Mouse (Mus musculus) ES-Bruce4 (cell line): ENCODE results near the gene Prrc2b. TPM values are rescaled to one million over a fixed set of nuclear protein-coding genes. Genes with fewer than 3 reads are reported as not detected.

ENCODE experiments used
- H3K27ac ChIP-seq: 2 replicates; pipeline ENCODE4 v1.5.1; 2012; ENCODE audit warnings: low read length, inconsistent platforms; ENCODE audit not compliant: insufficient read depth
- H3K27me3 ChIP-seq: 2 replicates; pipeline ENCODE4 v1.6.1; 2012; ENCODE audit warnings: mild to moderate bottlenecking, low read length, inconsistent platforms; ENCODE audit not compliant: control insufficient read depth, poor library complexity, insufficient read depth, severe bottlenecking
- H3K36me3 ChIP-seq: 2 replicates; pipeline ENCODE4 v1.6.1; 2012; ENCODE audit warnings: inconsistent platforms, mild to moderate bottlenecking, low read length, moderate library complexity; ENCODE audit not compliant: control insufficient read depth, poor library complexity, insufficient read depth, severe bottlenecking
- H3K4me1 ChIP-seq: one replicate; pipeline ENCODE4 v1.8.1; 2011; ENCODE audit warnings: low read length; ENCODE audit not compliant: control insufficient read depth, insufficient read depth
- H3K4me3 ChIP-seq: 2 replicates; pipeline ENCODE4 v1.5.1; 2011; ENCODE audit warnings: low read depth, mild to moderate bottlenecking, low read length
- H3K9ac ChIP-seq: 2 replicates; pipeline ENCODE4 v1.6.1; 2012; ENCODE audit warnings: low read depth, mild to moderate bottlenecking, inconsistent platforms; ENCODE audit not compliant: poor library complexity, severe bottlenecking
- H3K9me3 ChIP-seq: replicated peaks from 2 replicates; pipeline ENCODE4 v1.6.1; 2012; ENCODE audit warnings: mild to moderate bottlenecking, low read length, inconsistent platforms; ENCODE audit not compliant: control insufficient read depth, poor library complexity, insufficient read depth, severe bottlenecking
- CTCF ChIP-seq: IDR thresholded peaks from one replicate; pipeline ENCODE4 v1.8.1; 2011; ENCODE audit warnings: low read depth, low read length
- EP300 ChIP-seq: IDR thresholded peaks from 2 replicates; pipeline ENCODE4 v1.6.1; 2011; ENCODE audit warnings: low read depth, low read length; ENCODE audit not compliant: insufficient read depth
- POLR2A ChIP-seq: IDR thresholded peaks from one replicate; pipeline ENCODE4 v1.8.1; 2011; ENCODE audit warnings: low read length; ENCODE audit not compliant: insufficient read depth
- polyA plus RNA-seq: library from polyadenylated mRNA; stranded (reverse); fragments of >200 nt; gene quantifications from 2 replicates; pipeline ENCODE4 v1.2.4, GENCODE M21; 2011; ENCODE audit warnings: low read depth; ENCODE audit not compliant: missing spikeins, insufficient read depth, insufficient read length

Gene Prrc2b
- polyA plus RNA-seq, 1 experiment, result 106 TPM

GRCm38 (mm10) chr2:32131866-32132566, 18.9 kb upstream of the Prrc2b start:
- no peak overlapping the region; the same call in 1 of the 2 replicates for H3K4me3 ChIP-seq
- H3K27me3 ChIP-seq, result no peaks in the 10 kb centered on the region
- no peaks in the 10 kb centered on the region for H3K36me3 ChIP-seq
- no peaks in the 10 kb centered on the region for H3K9me3 ChIP-seq
- no peaks in the 10 kb centered on the region for H3K4me1 ChIP-seq
- TF ChIP-seq CTCF (no peak), EP300 (no peak), POLR2A (no peak)
- 0 out of 2 replicates have a peak overlapping the region, but pooled peaks have one; percentile 5 for H3K27ac ChIP-seq
- no peak overlapping the region for H3K9ac ChIP-seq

- Histone ChIP-seq H3K4me1 (no peaks in the 10 kb centered on the region), H3K27ac (0 out of 2 replicates have a peak overlapping the region, but pooled peaks have one; percentile 5), H3K9ac (no peak overlapping the region), H3K9me3 (no peaks in the 10 kb centered on the region), H3K4me3 (no peak overlapping the region; the same call in 1 of the 2 replicates), H3K27me3 (no peaks in the 10 kb centered on the region), H3K36me3 (no peaks in the 10 kb centered on the region)
- TF ChIP-seq POLR2A (no peak), EP300 (peak; percentile 45; the same call in 1 of the 2 replicates), CTCF (no peak)
Measured at GRCm38 (mm10) chr2:32132567-32132992, 18.3 kb upstream of the Prrc2b start.

GRCm38 (mm10) chr2:32134039-32134438, 16.8 kb upstream of the Prrc2b start:
- H3K27me3 ChIP-seq, result no peaks in the 10 kb centered on the region
- TF ChIP-seq EP300 (no peak), CTCF (peak; percentile 73)
- no peak overlapping the region for H3K9ac ChIP-seq
- no peak overlapping the region for H3K27ac ChIP-seq
- H3K4me3 ChIP-seq, result no peak overlapping the region
- H3K9me3 ChIP-seq, result no peaks in the 10 kb centered on the region
- H3K4me1 ChIP-seq, result no peaks in the 10 kb centered on the region
- no peaks in the 10 kb centered on the region for H3K36me3 ChIP-seq

- TF ChIP-seq EP300 (no peak), POLR2A (peak; percentile 17)
- Histone ChIP-seq H3K27me3 (no peaks in the 10 kb centered on the region), H3K4me1 (peaks cover 6% of the 10 kb centered on the region)
Measured at GRCm38 (mm10) chr2:32137667-32138266, 13.1 kb upstream of the Prrc2b start.

GRCm38 (mm10) chr2:32139377-32139776, 11.5 kb upstream of the Prrc2b start:
- Histone ChIP-seq H3K27me3 (no peaks in the 10 kb centered on the region), H3K4me3 (no peak overlapping the region), H3K36me3 (no peaks in the 10 kb centered on the region), H3K9ac (no peak overlapping the region), H3K4me1 (peaks cover 6% of the 10 kb centered on the region), H3K27ac (no peak overlapping the region), H3K9me3 (no peaks in the 10 kb centered on the region)
- TF ChIP-seq EP300 (no peak), CTCF (no peak), POLR2A (no peak)

More at GRCm38 (mm10) chr2:32137667-32138266, 13.1 kb upstream of the Prrc2b start:
- H3K9ac ChIP-seq, result peak overlapping the region; percentile 55
- H3K36me3 ChIP-seq, result no peaks in the 10 kb centered on the region
- no peaks in the 10 kb centered on the region for H3K9me3 ChIP-seq
- peak overlapping the region; percentile 33 for H3K27ac ChIP-seq
- peak overlapping the region; percentile 74 for H3K4me3 ChIP-seq

GRCm38 (mm10) chr2:32140498-32140934, 10.4 kb upstream of the Prrc2b start:
- H3K27ac ChIP-seq, result peak overlapping the region; percentile 85
- no peaks in the 10 kb centered on the region for H3K9me3 ChIP-seq
- H3K27me3 ChIP-seq, result no peaks in the 10 kb centered on the region
- H3K4me1 ChIP-seq, result peaks cover 8% of the 10 kb centered on the region
- no peak overlapping the region for H3K9ac ChIP-seq
- 0 out of 2 replicates have a peak, but pooled peaks have one; percentile 37 for TF ChIP-seq EP300
- TF ChIP-seq POLR2A, result no peak
- no peak for TF ChIP-seq CTCF
- H3K4me3 ChIP-seq, result no peak overlapping the region
- no peaks in the 10 kb centered on the region for H3K36me3 ChIP-seq
